Mouse (Mus musculus): Measurements from ENCODE around the gene Tomm20. TPM values are rescaled to one million over a fixed set of nuclear protein-coding genes. Genes with fewer than 3 reads are reported as not detected.

Gene Tomm20
- polyA plus RNA-seq, 1 experiment, result 79.4 TPM

GRCm38 (mm10) chr8:126913241-126914106 is 32.2 kb downstream of the Tomm20 start:
- no peak overlapping the region for H3K4me3 ChIP-seq (ENCODE audit: insufficient read depth, low read length)
- peaks cover 45% of the 10 kb centered on the region for H3K4me1 ChIP-seq (ENCODE audit: control insufficient read depth, insufficient read depth, low read length)
- no peak overlapping the region for H3K27ac ChIP-seq (ENCODE audit: insufficient read depth, low read depth, low read length)
- TF ChIP-seq POLR2A (IDR thresholded peaks at IDR 0.05; ENCODE audit: borderline replicate concordance, low read depth, low read length) (no peak), CTCF (IDR thresholded peaks at IDR 0.05; ENCODE audit: low read depth, low read length) (no peak)

GRCm38 (mm10) chr8:126909371-126909802 is 36.3 kb downstream of the Tomm20 start:
- Histone ChIP-seq H3K4me3 (ENCODE audit: insufficient read depth, low read length) (no peak overlapping the region), H3K27ac (ENCODE audit: insufficient read depth, low read depth, low read length) (peak overlapping the region; percentile 70), H3K4me1 (ENCODE audit: control insufficient read depth, insufficient read depth, low read length) (peaks cover 37% of the 10 kb centered on the region)
- TF ChIP-seq POLR2A (IDR thresholded peaks at IDR 0.05; ENCODE audit: borderline replicate concordance, low read depth, low read length) (no peak), CTCF (IDR thresholded peaks at IDR 0.05; ENCODE audit: low read depth, low read length) (no peak)

DNA sequence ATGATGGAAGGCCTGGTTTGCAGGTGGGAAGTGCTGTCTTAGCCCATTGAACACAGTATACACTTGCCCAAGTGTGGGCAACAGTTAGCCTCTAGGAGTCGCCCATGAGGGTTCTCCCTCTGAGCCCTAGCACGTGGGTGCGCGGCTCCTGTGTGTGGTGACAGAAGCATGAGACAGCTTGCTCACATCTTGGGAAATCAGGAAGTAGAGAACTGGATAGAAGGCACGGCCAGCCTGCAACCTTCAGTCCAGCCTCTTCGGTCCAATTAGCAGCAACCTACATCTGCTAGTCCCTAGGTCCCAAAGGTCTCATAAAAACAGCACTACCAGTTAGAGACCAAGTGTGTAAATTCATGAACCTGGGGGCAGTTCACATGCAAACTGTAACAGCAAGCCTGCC is 36.8 kb downstream of the Tomm20 start:
- Histone ChIP-seq H3K4me1 (ENCODE audit: control insufficient read depth, insufficient read depth, low read length) (peaks cover 37% of the 10 kb centered on the region), H3K27ac (ENCODE audit: insufficient read depth, low read depth, low read length) (peak overlapping the region; percentile 70), H3K4me3 (ENCODE audit: insufficient read depth, low read length) (no peak overlapping the region)
- no peak for TF ChIP-seq POLR2A (IDR thresholded peaks at IDR 0.05; ENCODE audit: borderline replicate concordance, low read depth, low read length)
- peak; percentile 44 for TF ChIP-seq CTCF (IDR thresholded peaks at IDR 0.05; ENCODE audit: low read depth, low read length)

DNA sequence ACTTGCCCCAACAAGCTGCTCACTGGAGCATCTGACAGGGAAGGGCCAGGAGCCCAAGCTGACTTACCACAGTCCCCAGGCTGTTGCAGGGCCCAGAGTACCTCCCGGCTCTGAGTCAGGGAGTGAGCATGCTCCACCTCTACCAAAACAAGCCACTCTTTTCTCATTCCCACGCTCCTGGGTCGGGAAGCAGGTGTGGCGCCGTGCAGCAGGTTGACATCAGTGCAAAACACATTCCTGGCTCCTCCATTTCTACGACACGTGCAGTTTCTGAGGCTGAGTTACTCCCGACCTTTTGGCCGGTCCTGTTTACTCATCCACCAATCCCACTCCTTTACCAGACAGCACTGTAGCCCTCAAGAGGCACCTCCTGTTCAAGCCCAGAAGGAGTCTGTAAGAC is 37.7 kb downstream of the Tomm20 start:
- TF ChIP-seq CTCF (IDR thresholded peaks at IDR 0.05; ENCODE audit: low read depth, low read length), result no peak
- no peak for TF ChIP-seq POLR2A (IDR thresholded peaks at IDR 0.05; ENCODE audit: borderline replicate concordance, low read depth, low read length)
- H3K4me3 ChIP-seq (ENCODE audit: insufficient read depth, low read length), result no peak overlapping the region
- no peak overlapping the region for H3K27ac ChIP-seq (ENCODE audit: insufficient read depth, low read depth, low read length)
- peaks cover 35% of the 10 kb centered on the region for H3K4me1 ChIP-seq (ENCODE audit: control insufficient read depth, insufficient read depth, low read length)

DNA sequence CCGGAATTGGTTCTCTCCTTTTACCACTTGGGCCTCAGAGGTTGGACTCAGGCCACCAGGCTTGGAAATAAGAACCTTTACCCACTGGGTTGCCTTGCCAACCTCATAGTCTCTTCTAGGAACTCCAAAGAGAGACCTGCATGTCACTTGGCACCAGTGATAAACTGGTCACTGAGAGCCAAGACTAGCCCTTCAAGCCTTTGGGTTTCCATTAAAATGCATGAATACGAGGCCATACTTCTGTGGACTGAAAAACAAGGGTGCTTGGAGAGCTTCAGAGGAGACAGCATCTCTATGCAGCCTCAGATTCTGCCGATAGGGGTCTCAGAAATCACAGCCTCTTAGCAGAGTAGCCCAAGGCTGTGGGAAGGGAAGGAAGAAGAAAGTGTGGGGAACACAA is 38.3 kb downstream of the Tomm20 start:
- TF ChIP-seq POLR2A (IDR thresholded peaks at IDR 0.05; ENCODE audit: borderline replicate concordance, low read depth, low read length), result no peak
- no peak for TF ChIP-seq CTCF (IDR thresholded peaks at IDR 0.05; ENCODE audit: low read depth, low read length)
- no peak overlapping the region for H3K4me3 ChIP-seq (ENCODE audit: insufficient read depth, low read length)
- peaks cover 35% of the 10 kb centered on the region for H3K4me1 ChIP-seq (ENCODE audit: control insufficient read depth, insufficient read depth, low read length)
- H3K27ac ChIP-seq (ENCODE audit: insufficient read depth, low read depth, low read length), result no peak overlapping the region

DNA sequence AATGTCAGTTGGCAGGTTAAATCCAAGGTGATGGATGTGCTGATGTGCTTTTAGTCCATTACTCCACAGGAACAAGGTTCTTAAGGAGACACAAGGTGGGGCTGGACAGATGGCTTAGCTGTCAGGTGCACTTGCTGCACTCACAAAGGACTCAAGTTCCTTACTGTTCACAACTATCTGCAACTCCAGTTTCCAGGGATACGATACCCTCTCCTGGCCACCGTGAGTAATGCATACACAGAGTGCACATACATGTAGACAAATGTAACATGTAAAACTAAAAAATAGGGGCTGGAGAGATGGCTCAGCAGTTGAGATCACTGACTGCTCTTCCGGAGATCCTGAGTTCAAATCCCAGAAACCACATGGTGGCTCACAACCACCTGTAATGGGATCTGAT is 40.3 kb downstream of the Tomm20 start:
- TF ChIP-seq POLR2A (IDR thresholded peaks at IDR 0.05; ENCODE audit: borderline replicate concordance, low read depth, low read length), result no peak
- no peak for TF ChIP-seq CTCF (IDR thresholded peaks at IDR 0.05; ENCODE audit: low read depth, low read length)

DNA sequence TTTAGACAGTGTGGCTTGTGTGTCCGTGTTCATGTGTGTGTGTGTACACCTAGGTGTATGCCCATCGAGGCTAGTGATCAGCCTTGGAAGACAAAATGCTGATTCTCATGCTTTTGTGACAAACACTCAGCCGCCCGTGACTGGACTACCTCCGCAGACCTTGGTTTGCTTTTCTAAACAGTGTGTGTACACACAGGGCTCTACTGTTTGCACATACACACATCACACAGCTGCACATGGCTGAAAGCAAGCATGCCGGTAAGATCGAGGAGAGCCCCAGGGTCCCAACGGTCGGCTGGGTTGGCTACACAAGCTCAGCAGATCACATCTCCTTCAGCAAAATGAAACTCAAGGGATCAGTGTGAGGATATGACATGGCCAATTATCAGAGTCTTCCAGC is 41.7 kb downstream of the Tomm20 start:
- no peak overlapping the region for H3K27ac ChIP-seq (ENCODE audit: insufficient read depth, low read depth, low read length)
- peaks cover 39% of the 10 kb centered on the region for H3K4me1 ChIP-seq (ENCODE audit: control insufficient read depth, insufficient read depth, low read length)
- TF ChIP-seq POLR2A (IDR thresholded peaks at IDR 0.05; ENCODE audit: borderline replicate concordance, low read depth, low read length) (no peak), CTCF (IDR thresholded peaks at IDR 0.05; ENCODE audit: low read depth, low read length) (no peak)
- no peak overlapping the region for H3K4me3 ChIP-seq (ENCODE audit: insufficient read depth, low read length)

More for the DNA sequence above, 40.3 kb downstream of the Tomm20 start:
- no peak overlapping the region for H3K27ac ChIP-seq (ENCODE audit: insufficient read depth, low read depth, low read length)
- H3K4me3 ChIP-seq (ENCODE audit: insufficient read depth, low read length), result no peak overlapping the region
- H3K4me1 ChIP-seq (ENCODE audit: control insufficient read depth, insufficient read depth, low read length), result peaks cover 46% of the 10 kb centered on the region

DNA sequence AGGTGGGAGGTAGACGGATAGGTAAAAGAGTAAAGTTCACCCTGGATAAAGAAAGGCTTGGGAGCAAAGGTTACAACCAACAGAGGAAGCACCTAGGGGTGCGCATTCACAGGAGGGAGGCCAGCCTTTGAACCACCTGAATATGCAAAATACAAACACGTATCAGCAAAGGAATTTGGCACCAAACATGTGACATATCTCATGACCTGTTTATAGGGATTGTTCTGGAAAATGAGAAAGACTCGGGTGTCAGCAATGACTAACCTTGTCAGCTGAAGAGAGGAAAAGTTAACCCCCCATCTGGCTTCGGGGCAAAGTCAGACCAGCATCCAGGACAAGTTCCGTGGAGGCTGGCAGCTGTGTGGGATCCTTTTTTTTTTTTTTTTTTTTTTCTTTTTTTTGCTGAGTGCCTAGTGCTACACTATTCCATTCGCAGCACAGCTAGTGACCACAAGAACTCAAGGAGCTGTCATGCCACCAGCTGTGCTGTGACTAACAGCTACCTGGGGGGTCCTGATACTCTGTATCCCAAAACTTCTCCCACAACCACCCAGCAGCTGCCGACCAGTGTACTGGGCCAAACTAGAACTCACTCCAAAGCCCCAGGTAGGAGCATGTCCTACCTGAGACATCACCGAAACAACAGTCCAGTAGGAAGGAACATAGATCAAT is 42.3 kb downstream of the Tomm20 start:
- Histone ChIP-seq H3K27ac (ENCODE audit: insufficient read depth, low read depth, low read length) (no peak overlapping the region), H3K4me3 (ENCODE audit: insufficient read depth, low read length) (no peak overlapping the region), H3K4me1 (ENCODE audit: control insufficient read depth, insufficient read depth, low read length) (peaks cover 35% of the 10 kb centered on the region)
- no peak for TF ChIP-seq POLR2A (IDR thresholded peaks at IDR 0.05; ENCODE audit: borderline replicate concordance, low read depth, low read length)
- TF ChIP-seq CTCF (IDR thresholded peaks at IDR 0.05; ENCODE audit: low read depth, low read length), result no peak

GRCm38 (mm10) chr8:126901612-126902011 is 44.0 kb downstream of the Tomm20 start:
- Histone ChIP-seq H3K27ac (ENCODE audit: insufficient read depth, low read depth, low read length) (peak overlapping the region; percentile 69), H3K4me1 (ENCODE audit: control insufficient read depth, insufficient read depth, low read length) (peaks cover 30% of the 10 kb centered on the region)

GRCm38 (mm10) chr8:126901049-126901448 is 44.6 kb downstream of the Tomm20 start:
- TF ChIP-seq POLR2A (IDR thresholded peaks at IDR 0.05; ENCODE audit: borderline replicate concordance, low read depth, low read length), result no peak
- no peak for TF ChIP-seq CTCF (IDR thresholded peaks at IDR 0.05; ENCODE audit: low read depth, low read length)
- Histone ChIP-seq H3K27ac (ENCODE audit: insufficient read depth, low read depth, low read length) (peak overlapping the region; percentile 69), H3K4me1 (ENCODE audit: control insufficient read depth, insufficient read depth, low read length) (peaks cover 30% of the 10 kb centered on the region), H3K4me3 (ENCODE audit: insufficient read depth, low read length) (no peak overlapping the region)

More at GRCm38 (mm10) chr8:126901612-126902011, 44.0 kb downstream of the Tomm20 start:
- no peak overlapping the region for H3K4me3 ChIP-seq (ENCODE audit: insufficient read depth, low read length)
- no peak for TF ChIP-seq POLR2A (IDR thresholded peaks at IDR 0.05; ENCODE audit: borderline replicate concordance, low read depth, low read length)
- no peak for TF ChIP-seq CTCF (IDR thresholded peaks at IDR 0.05; ENCODE audit: low read depth, low read length)
